Mouse (Mus musculus): Measurements from ENCODE around the gene Dock8.

DNA sequence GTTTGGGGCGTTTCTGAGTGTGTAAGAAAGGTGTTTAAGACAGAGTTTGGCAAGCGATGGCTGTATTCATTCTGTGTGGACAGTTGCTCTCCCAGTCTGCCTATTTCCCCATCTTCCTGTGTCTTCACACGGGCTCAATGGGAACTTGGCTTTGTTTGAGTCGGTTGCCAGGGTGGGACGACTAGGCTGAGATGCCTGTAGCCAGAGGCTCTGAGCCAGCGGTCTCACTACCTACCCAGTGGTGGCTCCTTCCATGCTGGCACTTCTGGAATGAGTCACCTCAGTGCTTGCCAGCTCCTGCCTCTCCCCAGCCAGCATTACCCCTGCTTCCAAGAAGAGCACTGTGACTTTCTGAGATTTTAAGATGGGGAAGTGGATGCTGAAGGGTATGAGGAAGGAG lies 75.4 kb downstream of the Dock8 start:
- TF ChIP-seq CTCF (conservative IDR thresholded peaks at IDR 0.05; ENCODE audit: insufficient read depth, insufficient read length, low read depth, low read length) (no peak), POLR2A (IDR thresholded peaks at IDR 0.05; ENCODE audit: low read depth, low read length) (no peak)
